Mouse (Mus musculus) embryonic stem cell, embryonic (primary cell): ENCODE measurements around the gene Tctn3.

Experiments
- CTCF ChIA-PET, 4 experiments: fragments of 300-600 bp in 2 of 4; fragments of 350-600 bp in 2 of 4; sonication (Branson Sonifier 250); formaldehyde crosslinking; loops; one replicate each; lab custom pipeline; 2022; ENCODE audit warnings: inconsistent platforms in 2 of 4; lab: Charles Lee
- POLR2A ChIA-PET, 4 experiments: fragments of 300-600 bp in 2 of 4; fragments of 350-600 bp in 2 of 4; sonication (Branson Sonifier 250); formaldehyde crosslinking; loops; one replicate each; lab custom pipeline; 2022; ENCODE audit warnings: antibody characterized with exemption in 4 of 4, inconsistent platforms in 1 of 4; lab: Charles Lee

The Tctn3 gene

DNA sequence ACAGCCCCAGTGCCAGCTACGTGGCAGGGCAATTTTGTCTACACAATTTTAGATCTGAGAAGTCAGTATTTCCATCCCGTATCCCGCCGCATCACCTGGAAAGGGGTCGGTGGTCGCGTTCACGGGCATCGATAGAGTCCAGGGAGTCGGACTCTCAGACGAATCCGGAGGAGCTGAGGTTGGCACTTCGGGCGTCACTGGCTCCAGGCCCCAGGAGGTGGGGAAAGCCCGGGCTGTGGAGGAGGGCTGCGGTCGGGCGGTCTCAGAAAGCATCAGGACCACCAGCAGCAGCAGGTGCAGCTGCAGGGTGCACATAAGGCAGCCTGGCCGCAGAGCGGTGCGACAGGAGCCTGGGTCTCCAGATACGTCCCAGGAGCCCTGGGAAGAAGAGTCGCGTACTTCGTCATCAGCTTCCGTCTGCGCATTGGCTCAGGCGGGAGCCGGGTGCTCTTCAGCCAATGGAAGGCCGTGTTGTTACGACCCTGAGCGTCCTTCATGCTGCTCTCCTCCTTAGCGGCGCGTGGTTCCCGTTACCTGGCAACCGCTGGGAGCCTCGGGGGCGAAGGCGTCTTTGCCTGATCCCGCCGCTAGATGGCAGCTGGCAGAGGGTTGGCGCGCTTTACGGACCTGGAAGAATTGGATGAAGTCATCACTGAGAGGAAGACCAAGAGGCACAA, at the start of gene Tctn3, which contains the start of gene Entpd1:
TSS of gene Tctn3 (minus strand) at position 404 of the 677 bp plus-strand sequence.
TSS of gene Entpd1 (plus strand) at position 537 of the 677 bp plus-strand sequence.
- CTCF ChIA-PET, result interaction anchor here (0.5 to 2.1 kb wide), 28 partner anchors 12 to 1674 kb away, joined by 3 to 15 read pairs (median 4); partner anchors contain the start of genes Aldh18a1 (in 2 of the 4) and Sorbs1 (in 1 of the 4)
- POLR2A ChIA-PET, result interaction anchor here (0.6 to 2.1 kb wide), 23 partner anchors 9 to 1681 kb away, joined by 3 to 17 read pairs (median 4); partner anchors contain the start of genes Aldh18a1 (in 4 of the 4), Hells (in 1 of the 4) and Zfp518a (in 1 of the 4)

DNA sequence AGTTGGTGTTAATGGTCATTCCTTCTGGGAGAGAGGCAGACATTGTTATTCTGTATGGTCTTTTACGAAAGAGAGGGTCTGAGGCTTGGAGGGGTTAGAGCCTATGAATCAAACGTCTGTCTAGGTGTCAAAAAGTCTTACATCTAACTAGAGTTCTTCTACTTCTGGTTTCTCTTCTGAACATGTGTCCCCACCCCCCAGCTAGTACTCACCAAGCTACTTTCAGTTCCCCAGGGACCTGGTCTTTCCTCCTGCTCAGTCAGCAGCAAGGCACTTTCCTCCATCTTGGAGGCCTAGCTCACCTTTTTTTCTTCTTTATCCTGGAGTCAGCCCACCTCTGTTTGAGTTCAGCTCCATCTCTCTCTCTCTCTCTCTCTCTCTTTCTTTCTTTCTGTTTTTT, 49.1 kb upstream of the Tctn3 start:
- POLR2A ChIA-PET, result interaction anchor here in 2 of 4 experiments (0.7 to 1.2 kb wide), 2 partner anchors 14 to 270 kb away, joined by 4 to 10 read pairs; no protein-coding TSS in a partner anchor

DNA sequence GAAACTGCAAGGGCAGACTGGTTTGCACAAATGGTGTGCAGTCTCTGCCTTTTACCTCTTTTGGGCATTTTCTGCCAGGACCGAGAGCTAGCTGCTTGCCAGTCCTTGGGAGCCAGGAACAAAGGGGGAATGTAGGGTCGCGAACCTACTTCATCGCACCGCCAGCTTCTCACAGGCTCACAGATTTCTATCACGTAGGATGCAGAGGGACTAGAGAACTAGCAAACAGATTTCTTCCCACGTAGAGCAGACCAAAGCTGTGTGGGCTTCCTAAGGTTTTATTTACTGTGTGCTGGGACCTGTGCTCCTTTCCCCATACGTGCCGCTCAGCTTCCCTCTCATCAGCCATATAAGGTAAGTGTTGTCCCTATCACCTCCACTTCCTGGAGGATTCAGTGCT, 48.5 kb upstream of the Tctn3 start:
- ChIA-PET POLR2A (interaction anchor here in 1 of 4 experiments (1.2 to 1.5 kb wide), 4 partner anchors 10 to 49 kb away, joined by 4 read pairs; no protein-coding TSS in a partner anchor), CTCF (interaction anchor here in 3 of 4 experiments (0.5 to 1.7 kb wide), 4 partner anchors 48 to 707 kb away, joined by 3 to 5 read pairs (median 4); partner anchors contain the start of genes Entpd1 (in 1 of the 3) and Tctn3 (in 1 of the 3))

More for the DNA sequence above, 49.1 kb upstream of the Tctn3 start:
- CTCF ChIA-PET, result interaction anchor here in 3 of 4 experiments (0.6 to 1.7 kb wide), 6 partner anchors 49 to 708 kb away, joined by 3 to 5 read pairs (median 3); partner anchors contain the start of genes Entpd1 (in 1 of the 3) and Tctn3 (in 1 of the 3)

DNA sequence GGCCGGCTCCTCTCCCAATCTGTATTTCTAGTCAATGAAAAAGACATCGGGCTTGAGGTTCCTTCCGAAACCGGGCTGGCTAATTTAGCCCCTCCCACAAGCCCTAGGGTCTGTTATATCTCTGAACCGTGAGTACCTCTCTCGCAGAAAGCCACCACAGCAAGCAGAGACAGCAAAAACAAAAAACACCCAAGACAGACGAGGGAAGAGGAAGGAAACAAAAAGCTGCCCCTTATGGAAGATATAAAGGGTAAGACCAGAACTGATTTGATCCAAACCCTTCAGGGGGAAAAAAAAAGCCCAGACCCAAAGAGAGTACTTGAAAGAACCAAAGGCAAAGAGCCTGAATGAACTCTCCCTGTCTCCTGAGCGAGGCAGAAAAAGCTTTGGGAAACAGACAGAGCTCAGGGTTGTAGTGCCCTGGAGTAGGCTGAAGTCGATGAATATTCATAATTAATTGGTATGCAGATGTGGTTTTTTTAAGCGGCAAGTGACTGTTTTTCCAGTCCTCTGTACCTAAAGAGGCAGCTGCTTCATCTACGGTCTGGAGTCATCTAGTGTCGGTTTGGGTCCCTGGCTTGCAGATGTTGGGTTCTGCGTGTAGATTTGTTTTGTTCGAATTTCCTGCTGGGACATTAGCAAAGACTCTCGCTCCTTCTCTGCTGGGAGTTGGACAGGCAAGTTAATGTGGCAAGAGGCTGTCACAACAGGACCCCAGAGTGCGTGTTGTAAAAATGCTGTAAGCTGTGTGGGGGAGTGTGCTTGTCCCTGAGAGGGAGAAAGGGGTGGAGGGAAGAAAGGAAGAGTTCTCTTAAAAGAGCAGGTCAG, 47.8 kb upstream of the Tctn3 start:
- ChIA-PET CTCF (interaction anchor here in 2 of 4 experiments (0.5 to 1.7 kb wide), 5 partner anchors 48 to 268 kb away, joined by 3 to 5 read pairs (median 4); partner anchors contain the start of genes Entpd1 (in 1 of the 2) and Tctn3 (in 1 of the 2)), POLR2A (interaction anchor here in 2 of 4 experiments (0.5 to 1.7 kb wide), 6 partner anchors 10 to 95 kb away, joined by 3 to 5 read pairs (median 4); partner anchors contain the start of gene Aldh18a1 (in 1 of the 2))

DNA sequence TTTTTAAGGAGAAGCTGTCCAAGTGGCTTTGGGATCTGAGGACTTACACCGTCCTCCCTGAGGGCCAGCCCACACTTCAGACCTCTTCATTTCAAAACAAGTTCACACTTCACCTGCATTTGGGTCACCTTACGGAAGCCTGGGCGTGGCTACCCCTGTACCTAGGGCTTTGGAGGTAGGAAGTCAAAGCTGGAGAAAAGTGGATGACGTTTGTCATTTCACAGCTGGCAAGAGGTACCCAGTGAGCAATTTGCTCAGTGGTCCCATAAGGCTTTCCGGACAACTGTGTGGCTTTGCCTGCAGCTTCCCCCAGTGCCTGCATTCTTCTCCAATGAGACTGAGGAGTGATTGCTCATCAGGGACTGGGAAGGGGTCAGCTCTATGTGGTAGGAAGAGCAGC, 46.9 kb upstream of the Tctn3 start:
- CTCF ChIA-PET, result interaction anchor here in 2 of 4 experiments (0.6 to 1.1 kb wide), 2 partner anchors 267 to 303 kb away, joined by 3 to 8 read pairs; no protein-coding TSS in a partner anchor
- POLR2A ChIA-PET, result interaction anchor here in 3 of 4 experiments (0.6 to 1.7 kb wide), 6 partner anchors 9 to 318 kb away, joined by 3 to 7 read pairs (median 4); partner anchors contain the start of gene Zfp518a (in 1 of the 3)

DNA sequence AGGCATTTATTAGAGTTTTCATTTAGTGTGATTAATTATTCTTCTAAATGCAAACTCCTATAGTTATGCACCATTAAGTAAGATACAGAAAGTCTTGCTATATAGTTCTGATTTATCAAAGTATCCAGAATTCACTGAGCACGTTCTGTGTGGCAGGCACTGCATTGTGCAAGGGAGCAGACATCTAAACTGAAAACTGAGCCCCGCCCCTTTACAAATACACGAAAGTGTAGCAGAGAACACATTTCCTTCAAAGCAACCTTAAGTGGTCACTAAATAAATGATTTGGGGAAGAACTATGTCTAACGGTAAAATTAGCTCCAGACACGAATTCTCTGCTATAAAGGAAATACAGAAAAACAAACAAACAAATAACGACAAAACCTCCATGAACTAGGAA, 46.2 kb upstream of the Tctn3 start:
- CTCF ChIA-PET, result no interaction called here
- POLR2A ChIA-PET, result no interaction called here

DNA sequence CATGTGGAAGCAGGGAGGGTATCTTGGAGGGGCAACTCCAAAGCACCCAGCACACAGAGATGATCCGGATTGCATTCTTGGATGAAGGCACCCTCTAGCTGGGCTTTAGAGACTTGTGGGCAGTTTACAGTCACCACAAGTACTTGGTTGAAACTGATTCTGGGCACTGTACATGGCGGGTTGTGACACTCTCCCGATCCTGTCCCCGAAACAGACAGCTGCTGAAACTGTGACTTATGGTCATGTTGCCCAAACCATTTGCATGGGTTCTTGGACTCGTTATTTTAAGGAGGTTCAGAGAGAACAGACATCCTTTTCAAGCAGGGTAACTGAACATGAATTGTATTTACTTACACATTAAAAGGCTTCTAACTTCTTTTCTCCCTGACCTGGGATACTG, 44.2 kb upstream of the Tctn3 start:
- POLR2A ChIA-PET, result no interaction called here
- CTCF ChIA-PET, result no interaction called here

DNA sequence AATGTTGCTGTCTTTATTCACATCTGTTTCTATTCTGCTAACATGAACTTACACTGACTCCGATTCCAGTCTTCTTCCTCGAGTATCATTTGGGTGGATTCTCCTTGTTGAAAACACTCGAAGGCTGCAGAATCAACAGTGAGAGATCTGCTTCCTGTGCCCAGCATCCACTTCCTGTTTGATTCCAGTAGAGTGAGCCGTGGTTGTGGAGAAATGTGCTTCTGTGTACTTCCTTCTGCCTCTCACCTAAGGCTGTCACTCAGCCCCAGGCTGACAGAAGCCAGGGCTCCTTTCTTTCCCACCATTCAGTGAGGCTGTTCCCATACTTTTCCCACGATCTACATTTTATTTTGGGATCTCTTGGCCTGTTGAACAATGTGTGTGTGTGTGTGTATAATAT, 38.1 kb upstream of the Tctn3 start:
- POLR2A ChIA-PET, result interaction anchor here in 1 of 4 experiments (1.6 kb wide), 1 partner anchor 10 kb away, joined by 4 read pairs; no protein-coding TSS in a partner anchor
- CTCF ChIA-PET, result no interaction called here

DNA sequence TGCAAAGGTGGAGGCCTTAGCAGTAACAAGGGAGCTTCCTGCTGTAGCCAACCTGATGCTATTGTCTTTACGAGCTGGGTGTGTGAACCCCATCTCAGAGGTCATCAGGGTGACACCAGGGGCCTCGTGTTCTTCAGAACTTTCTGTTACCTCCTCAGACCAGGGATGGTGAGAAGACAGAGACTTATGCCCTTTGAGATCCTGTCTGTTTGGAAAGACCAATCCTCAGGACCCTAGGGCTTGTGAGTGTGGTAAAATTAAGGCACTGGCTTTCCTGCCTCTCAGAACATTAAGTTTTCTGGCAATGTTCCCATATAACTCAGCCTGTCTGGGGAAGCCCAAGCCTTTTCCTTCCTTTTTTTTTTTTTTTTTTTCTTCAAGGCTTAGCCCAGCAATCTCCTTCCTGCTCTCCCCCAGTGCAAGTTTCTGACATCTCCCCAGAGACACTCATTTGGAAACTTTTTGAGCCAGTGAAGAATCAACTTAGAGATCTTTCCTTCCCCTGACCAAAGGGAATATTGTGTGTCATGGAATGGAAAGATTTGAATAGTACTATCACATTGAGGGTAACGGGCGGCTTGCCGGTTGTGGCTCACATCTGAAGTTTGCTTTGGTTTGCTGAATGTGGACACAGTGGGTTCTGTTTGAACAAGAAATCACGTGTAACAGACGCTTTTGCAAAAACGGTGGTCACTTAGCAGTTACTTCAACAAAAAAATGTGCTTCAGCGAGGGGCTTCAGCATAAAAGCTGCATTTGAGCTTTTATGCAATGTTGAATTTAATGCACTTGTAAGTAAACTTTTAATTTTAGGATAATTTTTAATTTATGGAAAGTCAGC, 35.5 kb upstream of the Tctn3 start:
- POLR2A ChIA-PET, result interaction anchor here in 2 of 4 experiments (1.2 to 2.5 kb wide), 4 partner anchors 11 to 36 kb away, joined by 3 to 6 read pairs (median 4); partner anchors contain the start of genes Entpd1 (in 1 of the 2) and Tctn3 (in 1 of the 2)
- CTCF ChIA-PET, result interaction anchor here in 1 of 4 experiments (1.5 kb wide), 1 partner anchor 35 kb away, joined by 4 read pairs; the partner anchor contains the start of genes Entpd1 and Tctn3

DNA sequence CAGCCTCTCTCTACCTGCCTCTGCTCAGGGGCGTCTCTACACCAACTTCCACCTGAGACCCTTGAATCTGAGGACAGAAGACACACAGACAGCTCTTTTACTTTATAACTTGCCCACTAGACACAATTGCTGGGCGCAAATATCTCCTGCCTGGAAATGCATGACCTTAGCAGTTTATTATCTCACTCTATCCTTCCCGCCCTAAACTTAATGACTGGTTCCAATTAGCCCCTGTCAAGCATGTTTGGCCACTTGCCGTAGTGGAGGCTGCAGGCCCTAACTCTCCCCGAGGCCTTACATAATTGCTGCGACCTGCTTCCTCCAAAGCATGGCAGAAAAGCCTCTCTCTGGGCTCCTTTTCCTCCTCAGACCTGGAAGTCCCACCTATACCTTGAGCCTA, 34.3 kb upstream of the Tctn3 start:
- POLR2A ChIA-PET, result interaction anchor here in 2 of 4 experiments (1.2 to 2.5 kb wide), 2 partner anchors 9 to 34 kb away, joined by 3 to 6 read pairs; partner anchors contain the start of genes Entpd1 (in 1 of the 2) and Tctn3 (in 1 of the 2)

DNA sequence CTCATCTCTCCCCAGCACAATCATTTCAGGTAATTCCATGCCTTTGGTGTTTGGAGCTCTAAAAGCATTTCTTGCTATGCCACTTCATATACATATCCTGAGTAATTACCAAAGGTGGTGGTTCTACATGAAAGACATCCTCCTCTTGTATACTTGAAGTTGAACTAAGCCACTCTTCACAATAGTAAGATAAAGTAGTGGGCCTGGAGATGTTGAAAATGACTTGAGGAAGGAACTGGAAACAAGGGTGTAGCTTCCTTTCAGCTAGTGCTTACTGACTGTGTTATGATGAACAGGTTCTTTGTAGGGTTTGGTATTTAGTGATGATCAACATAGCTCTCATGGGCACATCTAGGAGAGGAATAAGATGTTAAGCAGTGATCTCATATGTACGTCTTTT, 31.8 kb upstream of the Tctn3 start:
- ChIA-PET POLR2A (no interaction called here), CTCF (no interaction called here)

More for the DNA sequence above, 34.3 kb upstream of the Tctn3 start:
- CTCF ChIA-PET, result interaction anchor here in 1 of 4 experiments (1.5 kb wide), 1 partner anchor 34 kb away, joined by 4 read pairs; the partner anchor contains the start of genes Entpd1 and Tctn3

DNA sequence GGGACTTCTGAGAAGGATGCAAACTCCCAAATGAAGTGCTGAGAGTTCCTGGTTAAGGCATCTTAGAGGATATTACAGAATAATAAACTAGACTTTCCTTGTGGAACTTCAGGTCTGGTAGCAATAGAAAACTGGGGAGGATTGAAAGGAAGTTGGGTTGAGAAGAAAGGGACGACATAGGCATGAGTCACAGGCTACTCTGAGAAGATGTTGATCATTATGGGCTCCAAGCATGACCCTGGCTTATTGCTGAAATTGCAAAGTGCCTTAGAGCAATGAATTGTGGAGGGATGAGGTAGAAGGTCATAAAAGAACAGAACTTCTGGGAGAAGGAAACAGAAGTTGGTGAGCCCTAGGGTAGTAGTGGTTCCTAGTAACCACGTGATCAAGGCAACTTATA, 28.8 kb upstream of the Tctn3 start:
- POLR2A ChIA-PET, result no interaction called here
- CTCF ChIA-PET, result no interaction called here

DNA sequence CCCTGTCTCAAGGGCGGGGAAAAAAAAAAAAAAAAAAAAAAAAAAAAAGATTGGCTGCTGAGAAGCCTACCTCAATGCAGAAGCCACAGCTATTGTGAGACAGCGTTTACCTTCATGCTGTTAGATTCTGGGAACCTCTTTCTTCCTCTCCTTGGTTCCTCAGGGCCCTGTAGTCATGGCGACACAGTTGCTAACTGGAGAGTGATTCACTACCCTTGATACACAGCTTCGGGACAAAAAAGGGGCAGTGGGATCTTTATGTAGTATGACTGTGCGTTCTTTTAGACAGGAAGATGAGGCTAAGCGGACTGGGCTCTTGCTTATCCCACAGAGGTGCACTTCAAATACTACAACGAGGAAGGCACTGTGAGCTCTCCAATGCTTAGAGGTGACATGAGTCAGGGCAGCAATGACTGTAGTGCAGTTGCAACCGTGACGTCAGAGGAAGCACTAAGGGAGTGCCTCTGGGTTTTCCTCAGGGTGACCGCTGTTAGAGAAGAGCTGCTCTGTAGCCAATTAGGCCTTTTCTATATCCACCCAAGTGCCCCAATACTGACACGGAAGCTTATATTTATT, 27.8 kb upstream of the Tctn3 start:
- POLR2A ChIA-PET, result interaction anchor here in 2 of 4 experiments (0.6 to 0.9 kb wide), 3 partner anchors 28 to 686 kb away, joined by 3 to 5 read pairs (median 3); partner anchors contain the start of genes Entpd1 (in 1 of the 2) and Tctn3 (in 1 of the 2)
- CTCF ChIA-PET, result interaction anchor here in 2 of 4 experiments (0.6 to 0.7 kb wide), 2 partner anchors 11 to 28 kb away, joined by 3 to 14 read pairs; partner anchors contain the start of genes Entpd1 (in 1 of the 2) and Tctn3 (in 1 of the 2)

DNA sequence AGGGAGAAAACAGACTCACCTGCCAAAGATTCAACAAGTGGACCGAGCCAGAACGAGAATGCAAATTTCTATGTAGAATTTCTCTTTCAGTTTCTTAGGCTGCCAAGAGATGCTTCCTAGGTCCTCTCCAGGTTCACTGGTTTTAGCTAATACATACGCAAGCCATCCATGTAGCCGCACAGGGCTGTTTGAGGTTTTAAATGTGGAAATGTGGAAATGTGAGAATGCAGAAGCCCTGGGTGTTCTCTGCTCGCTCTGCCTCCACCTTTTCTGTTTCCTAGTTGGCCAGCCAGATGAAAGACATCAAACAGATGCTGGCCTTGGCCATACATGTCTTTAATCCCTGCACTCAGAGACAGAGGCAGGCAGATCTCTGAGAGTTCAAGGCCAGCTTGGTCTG, 26.5 kb upstream of the Tctn3 start:
- ChIA-PET CTCF (no interaction called here), POLR2A (no interaction called here)

DNA sequence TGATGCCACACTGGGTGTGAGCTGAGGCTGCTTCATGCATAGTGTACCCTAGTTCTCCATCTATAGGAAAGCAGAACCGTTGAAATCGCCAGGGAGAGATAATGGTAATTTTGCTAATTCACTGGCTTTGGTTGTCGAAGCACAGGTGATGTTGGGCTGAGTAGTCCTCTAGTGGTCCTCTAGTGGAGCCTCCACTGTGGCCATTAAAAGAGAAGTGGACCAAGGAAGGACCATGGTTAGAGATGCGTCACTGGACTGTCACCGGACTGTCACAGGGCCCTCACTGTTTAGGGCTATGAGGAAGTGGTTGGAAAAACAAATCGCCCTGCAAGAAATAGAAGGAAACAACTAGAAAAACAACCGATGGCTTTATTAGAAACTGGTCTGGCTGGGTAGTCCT, 25.6 kb upstream of the Tctn3 start:
- ChIA-PET POLR2A (interaction anchor here in 2 of 4 experiments (0.5 to 1.7 kb wide), 2 partner anchors 8 to 199 kb away, joined by 4 to 6 read pairs; no protein-coding TSS in a partner anchor), CTCF (interaction anchor here in 1 of 4 experiments (0.5 kb wide), 1 partner anchor 1715 kb away, joined by 3 read pairs; no protein-coding TSS in a partner anchor)

DNA sequence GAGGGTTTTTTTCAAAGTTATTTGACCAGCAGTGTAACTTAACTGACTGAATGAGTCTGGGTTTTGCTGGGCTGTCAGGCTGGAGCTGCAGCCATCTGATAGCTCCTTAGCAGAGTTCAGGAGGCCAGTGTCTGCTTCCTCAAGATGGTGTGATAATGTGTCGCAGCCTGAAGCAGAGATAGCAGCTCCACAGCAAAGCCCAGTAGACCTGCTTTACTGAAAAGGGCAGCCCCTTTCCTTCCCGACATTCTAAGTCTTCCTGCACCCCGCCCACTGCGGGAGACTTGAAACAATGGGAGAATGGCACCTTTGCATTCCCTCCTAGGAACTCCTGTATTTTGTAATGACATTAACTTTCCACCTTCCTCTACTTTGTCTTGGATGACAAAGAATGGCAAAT, 25.1 kb upstream of the Tctn3 start:
- ChIA-PET POLR2A (interaction anchor here in 1 of 4 experiments (0.9 to 1.7 kb wide), 2 partner anchors 9 to 326 kb away, joined by 3 to 6 read pairs; no protein-coding TSS in a partner anchor), CTCF (interaction anchor here in 3 of 4 experiments (0.5 to 1.1 kb wide), 4 partner anchors 10 to 1714 kb away, joined by 3 to 10 read pairs (median 3); no protein-coding TSS in a partner anchor)
